Mouse (Mus musculus): ENCODE data around the gene Pnrc2.

Gene Pnrc2

GRCm38 (mm10) chr4:135872015-135872414 is 1.6 kb downstream of the Pnrc2 start:
- no peak for DNase-seq (ENCODE audit: extremely low read depth, insufficient read length, low spot score)

DNA sequence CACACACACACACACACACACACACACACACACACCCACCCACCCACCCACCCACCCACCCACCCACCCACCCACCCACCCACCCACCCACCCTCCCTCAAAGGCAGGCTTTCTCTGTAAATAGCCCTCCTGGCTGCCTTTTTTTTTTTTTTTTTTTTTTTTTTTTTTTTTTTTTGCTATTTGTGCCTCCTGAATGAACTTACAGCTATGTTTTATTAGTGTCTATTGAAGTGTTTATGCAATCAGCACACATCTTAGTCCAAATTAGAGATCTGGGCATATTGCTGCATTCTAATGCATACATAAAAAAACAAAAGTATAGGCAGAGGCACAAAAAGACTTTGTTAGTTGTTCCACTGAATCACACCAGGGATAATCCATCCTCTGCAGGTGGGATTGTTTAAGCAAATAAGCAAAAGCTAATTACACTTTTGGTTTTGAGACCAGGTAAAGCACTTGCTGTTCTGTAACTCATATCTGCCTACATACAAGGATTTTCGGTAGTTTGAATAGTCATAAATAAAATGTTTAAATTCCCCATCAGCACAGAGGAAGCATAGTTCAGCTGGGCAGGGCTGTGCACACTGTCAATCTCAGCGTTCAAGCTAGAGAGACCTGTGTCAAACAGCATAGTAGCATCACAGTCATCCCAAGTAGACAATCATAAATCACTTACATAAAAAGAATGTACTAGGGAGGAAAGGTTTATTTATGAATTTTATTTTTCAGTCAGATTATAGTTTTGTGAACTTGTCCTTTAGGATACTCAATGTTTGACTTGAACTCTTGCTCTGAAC is 3.2 kb downstream of the Pnrc2 start:
- no peak for DNase-seq (ENCODE audit: extremely low read depth, insufficient read length, low spot score)

- DNase-seq (ENCODE audit: extremely low read depth, insufficient read length, low spot score) = no peak
These were observed 4.7 kb downstream of the Pnrc2 start for GRCm38 (mm10) chr4:135868996-135869395.

- no peak for DNase-seq (ENCODE audit: extremely low read depth, insufficient read length, low spot score)
These were observed 16.0 kb downstream of the Pnrc2 start for GRCm38 (mm10) chr4:135857597-135858186.

- DNase-seq (ENCODE audit: extremely low read depth, insufficient read length, low spot score) = peak; percentile 74
These were observed 17.2 kb downstream of the Pnrc2 start for GRCm38 (mm10) chr4:135856223-135857091.

GRCm38 (mm10) chr4:135855536-135856222 is 18.0 kb downstream of the Pnrc2 start, which contains the start of gene Srsf10:
Srsf10 (plus strand) TSS chr4:135855747.
- DNase-seq (ENCODE audit: extremely low read depth, insufficient read length, low spot score) = peak; percentile 97

DNA sequence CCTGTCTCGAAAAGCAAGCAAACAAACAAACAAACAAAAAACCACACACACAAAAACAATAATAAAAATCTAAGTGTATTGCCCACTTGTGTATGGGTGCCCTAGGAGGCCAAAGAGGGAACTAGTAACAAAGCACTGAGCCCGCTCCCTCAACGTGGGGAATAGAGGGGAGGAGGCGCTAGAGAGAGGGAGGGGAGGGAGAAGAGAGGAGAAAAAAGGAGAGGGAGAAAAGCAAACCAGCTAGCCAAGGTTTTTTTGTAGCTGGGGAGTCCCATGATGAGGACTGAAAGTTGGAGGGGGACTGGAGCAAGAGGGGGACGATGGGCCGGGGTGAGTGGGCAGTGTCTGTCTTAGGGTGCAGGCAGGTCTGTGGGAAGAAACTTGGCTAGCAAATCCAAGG is 18.6 kb downstream of the Pnrc2 start:
- no peak for DNase-seq (ENCODE audit: extremely low read depth, insufficient read length, low spot score)

DNA sequence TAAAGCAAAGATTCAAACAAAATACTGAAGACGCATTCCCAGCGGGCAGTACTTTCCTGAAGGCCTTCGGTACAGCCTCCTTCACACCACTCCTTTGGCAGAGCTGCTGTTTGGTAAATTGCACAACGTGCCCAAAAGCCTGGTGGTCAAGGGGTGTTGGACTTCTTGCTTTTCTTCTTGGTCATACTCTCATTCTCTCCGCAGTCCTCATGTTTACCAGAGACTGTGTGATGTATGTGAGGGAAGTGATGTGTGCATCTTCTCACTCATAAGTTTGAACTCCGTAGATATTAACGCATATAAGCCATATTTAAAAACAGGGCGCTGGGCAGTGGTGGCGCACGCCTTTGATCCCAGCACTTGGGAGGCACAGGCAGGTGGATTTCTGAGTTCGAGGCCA is 19.0 kb downstream of the Pnrc2 start:
- no peak for DNase-seq (ENCODE audit: extremely low read depth, insufficient read length, low spot score)

DNA sequence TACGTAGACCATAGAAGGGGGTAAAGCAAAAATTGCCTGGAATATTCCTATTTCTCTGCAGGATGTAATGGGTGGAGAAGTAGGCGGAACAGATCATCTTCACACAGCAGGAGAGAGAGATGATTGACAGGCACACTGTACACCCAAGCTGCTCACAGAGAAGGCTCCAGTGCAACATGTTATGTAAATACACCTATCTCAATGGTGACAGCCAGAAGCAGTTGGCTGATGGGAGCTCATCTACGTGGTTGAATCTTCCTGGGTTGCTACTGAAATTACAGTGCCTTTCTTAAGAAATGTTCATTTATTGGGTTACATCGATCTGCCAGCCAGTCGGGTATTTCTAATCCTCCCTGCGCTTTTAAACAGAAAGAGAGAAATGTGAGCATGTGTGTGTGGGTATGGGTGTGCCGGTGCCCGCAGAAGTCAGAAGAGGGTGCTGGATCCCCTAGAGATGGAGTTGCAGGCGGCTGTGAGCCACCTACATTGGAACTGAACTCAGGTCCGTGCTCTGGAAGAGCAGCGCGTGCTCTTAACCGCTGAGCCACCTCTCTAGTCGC is 19.6 kb downstream of the Pnrc2 start:
- DNase-seq (ENCODE audit: extremely low read depth, insufficient read length, low spot score) = no peak

DNA sequence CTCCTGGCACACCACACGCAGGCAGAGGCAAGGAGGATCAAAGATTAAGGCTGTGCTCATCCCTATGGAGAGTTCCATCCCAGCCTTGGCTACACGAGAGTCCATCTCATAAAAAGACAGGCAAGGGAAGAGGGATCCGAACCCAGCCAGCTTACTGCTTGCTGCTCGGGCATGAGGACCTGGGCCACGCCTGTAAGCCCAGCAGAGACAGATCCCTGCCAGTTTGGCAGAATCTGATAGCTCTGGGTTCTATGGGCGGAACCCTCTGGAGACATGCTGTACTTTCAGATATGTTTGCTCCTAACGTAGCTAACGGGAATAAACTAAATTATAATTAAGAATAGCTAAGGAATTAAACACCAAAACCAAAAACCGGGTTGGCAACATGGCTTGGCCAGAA is 21.7 kb downstream of the Pnrc2 start:
- DNase-seq (ENCODE audit: extremely low read depth, insufficient read length, low spot score) = no peak

DNA sequence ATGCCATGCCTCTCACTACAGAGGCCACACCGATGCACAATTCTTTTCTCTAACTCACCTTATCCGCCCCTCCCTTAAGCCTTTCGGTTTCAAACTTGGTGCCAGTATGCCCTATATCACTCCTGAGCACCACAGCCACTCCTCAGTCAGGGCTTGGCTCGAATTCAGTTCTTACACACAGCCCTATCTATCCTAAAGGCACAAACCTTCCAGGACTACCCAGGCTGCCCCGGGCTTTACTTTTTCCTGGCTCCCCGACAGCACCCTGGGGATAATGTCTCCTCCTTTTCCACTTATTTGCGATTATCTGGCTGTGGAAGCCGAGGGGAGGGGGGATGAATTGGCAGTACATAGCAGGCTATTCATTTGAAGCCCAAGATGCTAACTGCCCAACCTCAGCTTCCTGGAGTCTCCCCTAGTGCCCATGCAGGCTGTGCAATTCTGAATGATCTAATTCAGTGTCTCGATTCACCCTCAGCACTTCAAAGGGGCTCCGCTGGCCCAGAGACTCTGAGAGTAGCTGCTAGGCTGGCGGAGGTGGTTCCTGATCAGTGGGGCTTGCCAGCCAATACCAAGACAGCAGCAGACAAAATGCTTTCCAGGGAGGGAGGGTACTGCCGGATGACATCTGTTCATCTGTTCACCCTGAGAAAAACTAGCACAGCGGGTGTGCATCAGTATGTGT is 23.1 kb downstream of the Pnrc2 start:
- no peak for DNase-seq (ENCODE audit: extremely low read depth, insufficient read length, low spot score)

- DNase-seq (ENCODE audit: extremely low read depth, insufficient read length, low spot score) = no peak
These were observed 26.1 kb downstream of the Pnrc2 start for GRCm38 (mm10) chr4:135847581-135847980.

DNA sequence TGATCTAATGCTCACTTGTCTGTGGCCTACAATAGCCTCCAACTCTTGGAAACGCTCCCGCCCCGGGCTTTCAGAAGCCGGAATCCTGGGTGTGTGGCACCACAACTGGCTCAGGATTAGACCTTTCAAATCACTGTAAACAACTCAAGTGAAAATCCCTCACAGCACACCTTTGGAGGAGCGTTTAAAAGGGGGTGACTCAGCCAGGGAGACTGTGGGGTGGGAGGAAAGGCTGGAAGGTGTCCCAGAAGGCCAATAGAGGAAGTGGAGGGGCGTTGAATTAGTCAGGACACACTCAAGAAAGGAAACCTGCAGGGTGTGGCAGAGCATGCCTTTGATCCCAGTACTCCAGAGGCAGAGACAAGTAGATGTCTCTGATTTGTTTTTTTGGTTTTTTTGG is 29.2 kb downstream of the Pnrc2 start:
- DNase-seq (ENCODE audit: extremely low read depth, insufficient read length, low spot score) = peak; percentile 49

- no peak for DNase-seq (ENCODE audit: extremely low read depth, insufficient read length, low spot score)
These were observed 34.2 kb downstream of the Pnrc2 start for GRCm38 (mm10) chr4:135839293-135840011.

GRCm38 (mm10) chr4:135838925-135839292 is 34.7 kb downstream of the Pnrc2 start:
- DNase-seq (ENCODE audit: extremely low read depth, insufficient read length, low spot score) = no peak

DNA sequence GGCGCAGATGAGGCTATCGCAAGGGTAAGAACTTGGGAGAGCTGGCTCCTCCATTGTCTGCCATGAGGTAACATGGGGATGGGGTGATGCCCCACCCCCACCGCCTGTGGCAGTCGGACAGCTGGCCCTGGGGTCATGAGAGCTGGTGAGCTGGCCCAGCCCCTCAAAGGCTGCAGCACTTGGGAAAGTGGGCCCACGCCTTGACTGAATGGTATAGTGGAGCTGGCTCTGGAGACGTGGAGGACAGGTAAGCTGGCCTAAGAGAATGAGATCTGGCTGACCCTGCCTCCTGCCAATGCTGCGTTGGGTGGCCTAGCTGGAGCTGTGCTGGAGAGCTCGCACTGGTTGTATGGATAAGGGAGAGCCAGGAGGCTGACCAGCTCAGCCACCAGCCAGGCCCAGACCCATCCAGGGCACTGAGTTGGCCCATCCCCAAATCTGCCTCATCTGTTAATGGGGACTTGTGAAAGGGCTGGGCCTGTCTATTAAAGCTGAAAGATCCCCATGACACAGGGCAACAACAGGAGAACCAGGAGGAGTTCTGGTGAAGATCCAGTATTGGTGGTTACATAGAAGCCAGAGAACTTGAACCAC is 39.4 kb downstream of the Pnrc2 start:
- no peak for DNase-seq (ENCODE audit: extremely low read depth, insufficient read length, low spot score)

DNA sequence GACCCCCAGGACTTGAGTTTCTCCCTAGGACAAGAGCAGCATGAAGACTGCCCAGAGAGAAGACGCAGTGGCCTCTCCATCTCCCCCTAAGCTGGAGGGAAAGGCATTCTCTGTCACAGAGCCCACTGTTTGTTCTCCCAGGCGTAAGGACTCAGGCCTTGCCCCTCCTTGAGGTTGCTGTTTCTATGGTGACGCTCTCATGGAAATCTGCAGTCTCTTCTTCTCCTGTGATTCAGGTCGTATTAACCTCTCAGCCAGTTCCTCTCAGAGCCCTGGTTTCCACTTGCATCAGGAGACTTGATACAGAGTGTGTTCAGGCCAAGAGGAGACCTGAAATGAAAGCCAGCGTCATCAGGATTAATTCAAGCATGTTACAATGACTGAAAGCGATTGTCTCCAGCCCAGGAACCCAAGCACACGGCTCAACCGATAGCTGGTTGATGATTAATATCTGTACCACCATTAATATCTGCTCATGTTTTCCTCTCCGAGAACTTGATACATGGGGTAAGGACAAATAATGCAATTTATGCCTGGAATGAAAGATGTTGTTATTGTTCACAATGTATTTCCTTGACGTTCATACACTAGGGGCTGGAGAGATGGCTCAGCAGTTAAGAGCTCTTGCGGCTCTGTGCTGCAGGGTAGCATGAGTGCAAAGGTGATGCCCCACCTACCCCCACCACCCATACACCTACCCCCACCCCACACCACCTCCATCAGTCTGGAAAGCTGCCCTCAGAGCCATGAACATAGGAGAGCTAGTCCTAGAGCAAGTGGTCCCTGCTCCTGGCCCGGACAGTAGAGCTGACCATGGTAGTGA is 40.1 kb downstream of the Pnrc2 start:
- DNase-seq (ENCODE audit: extremely low read depth, insufficient read length, low spot score) = no peak

DNA sequence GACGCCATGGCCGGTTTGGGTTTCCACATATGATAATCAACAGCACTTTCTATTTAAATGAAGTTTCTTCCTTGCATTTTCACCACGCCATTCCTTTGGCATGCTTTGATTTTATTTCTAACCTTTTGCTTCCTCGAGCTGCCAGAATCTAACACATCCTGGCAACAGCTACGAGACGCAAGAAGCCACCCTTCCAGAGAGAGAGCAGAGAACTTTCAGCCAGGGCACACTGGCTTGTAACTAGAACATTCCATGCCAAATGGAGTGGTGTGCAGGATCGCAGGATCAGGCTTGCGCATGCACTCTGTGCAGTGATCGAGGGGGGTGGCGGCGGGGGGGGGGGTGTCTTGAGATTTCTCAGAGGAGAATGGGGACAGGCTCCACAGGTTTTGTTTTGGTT is 41.6 kb downstream of the Pnrc2 start:
- no peak for DNase-seq (ENCODE audit: extremely low read depth, insufficient read length, low spot score)

Measured in 3134 (cell line).